18 mouse cellular contexts compared by ENCODE assay signal in the genomic region with DNA sequence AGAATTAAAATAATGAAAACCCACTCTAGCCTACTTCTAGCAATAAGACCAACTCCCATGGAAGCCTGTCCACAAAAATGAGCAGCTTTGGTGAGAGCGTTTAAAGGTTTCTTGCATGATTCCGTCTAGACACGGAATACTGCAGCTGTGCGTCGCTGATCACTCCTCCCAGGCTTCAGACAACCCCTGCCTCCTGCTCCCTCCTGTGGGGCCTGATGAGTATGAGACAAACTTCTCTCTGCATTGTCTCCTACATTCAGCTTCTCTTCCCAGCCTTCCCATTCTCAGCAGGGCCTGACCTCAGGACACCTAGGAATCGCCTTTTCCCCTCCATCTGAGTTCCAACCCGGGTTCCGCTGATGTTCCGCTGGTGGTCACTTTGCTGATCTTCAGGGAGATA. TPM values are rescaled to one million over a fixed set of nuclear protein-coding genes. Genes with fewer than 3 reads are reported as not detected.
"Had no signal": no experiment of that assay in that cellular context is flagged by ENCODE, and none has a peak within 500 bp of the region (broad histone marks: within the 10 kb centered on the region; RNA-seq: fewer than 3 reads in every experiment).

No protein-coding gene starts in this region.

- H3K9me3 ChIP-seq: lung, embryonic 15.5 days; megakaryocyte, embryonic 14.5 days; midbrain, embryonic 13.5 days; midbrain, embryonic 15.5 days; neural tube, embryonic 12.5 days; stomach, embryonic 15.5 days had no signal

- H3K4me3 ChIP-seq: lung, embryonic 15.5 days; megakaryocyte, embryonic 14.5 days; midbrain, embryonic 13.5 days; midbrain, embryonic 15.5 days; neural tube, embryonic 12.5 days; stomach, embryonic 15.5 days had no signal

- H3K4me2 ChIP-seq: lung, embryonic 15.5 days; midbrain, embryonic 11.5 days; midbrain, embryonic 13.5 days; midbrain, embryonic 15.5 days; neural tube, embryonic 12.5 days; stomach, embryonic 15.5 days had no signal

- H3K4me1 ChIP-seq: megakaryocyte, embryonic 14.5 days; midbrain, embryonic 13.5 days; midbrain, embryonic 15.5 days; neural tube, embryonic 12.5 days; stomach, embryonic 15.5 days had no signal

- ATAC-seq: liver, postnatal 0 days; lung, postnatal 0 days; midbrain, embryonic 13.5 days; midbrain, embryonic 15.5 days had no signal

- DNase-seq: liver, postnatal 0 days; lung, postnatal 14 days; lung, postnatal 36 days; right cerebral cortex, postnatal 14 days; thymus, adult 18-20 months; thymus, postnatal 14 days; thymus, postnatal 36 days had no signal

- H3K27me3 ChIP-seq: lung, embryonic 15.5 days; megakaryocyte, embryonic 14.5 days; midbrain, embryonic 13.5 days; midbrain, embryonic 15.5 days; neural tube, embryonic 12.5 days; stomach, embryonic 15.5 days had no signal

- H3K36me3 ChIP-seq: lung, embryonic 15.5 days; midbrain, embryonic 13.5 days; midbrain, embryonic 15.5 days; neural tube, embryonic 12.5 days; stomach, embryonic 15.5 days had no signal

- H3K27ac ChIP-seq: lung, embryonic 15.5 days; macrophage; midbrain, embryonic 13.5 days; midbrain, embryonic 15.5 days; neural tube, embryonic 12.5 days; stomach, embryonic 15.5 days had no signal

- H3K9ac ChIP-seq: liver, postnatal 0 days; lung, embryonic 15.5 days; midbrain, embryonic 13.5 days; midbrain, embryonic 15.5 days; neural tube, embryonic 12.5 days; stomach, embryonic 15.5 days had no signal

RNA-seq across cellular contexts. Expression of a gene that starts 50.0 kb away (rescaled TPM):
- total RNA-seq: monocyte, adult 5-6 weeks; neutrophil, adult 5-6 weeks had no signal
- polyA plus RNA-seq: macrophage had no signal
